Mouse (Mus musculus): ENCODE measurements around the gene Celf1.
"Not testable (repeated sequence)": the region's sequence is repeated elsewhere in the genome, so short reads cannot be mapped to it uniquely, and the experiment has no call there.

Celf1 gene

GRCm38 (mm10) chr2:90940233-90941229 lies at the start of gene Celf1:
Gene Celf1, plus strand, starts transcription at chr2:90940382.
- CTCF ChIA-PET: interaction anchor here in 3 of 4 experiments (0.6 to 1.2 kb wide), 12 partner anchors 8 to 1031 kb away, joined by 3 to 8 read pairs (median 4); no protein-coding TSS in a partner anchor

GRCm38 (mm10) chr2:90893673-90894298 lies 46.4 kb upstream of the Celf1 start:
- ChIA-PET CTCF (no interaction called here), POLR2A (interaction anchor here in 3 of 4 experiments (0.6 to 5.0 kb wide), 16 partner anchors 9 to 649 kb away, joined by 3 to 37 read pairs (median 4); partner anchors contain the start of genes Kbtbd4 (in 2 of the 3), Ndufs3 (in 2 of the 3) and Slc39a13 (in 1 of the 3))

More at GRCm38 (mm10) chr2:90940233-90941229, at the start of gene Celf1:
- POLR2A ChIA-PET: interaction anchor here (0.5 to 4.9 kb wide), 46 partner anchors 8 to 1022 kb away, joined by 3 to 29 read pairs (median 5); partner anchors contain the start of genes Slc39a13 (in 2 of the 4), C1qtnf4 (in 1 of the 4), Ddb2 (in 1 of the 4) and Kbtbd4 (in 1 of the 4)

GRCm38 (mm10) chr2:90894299-90894677 lies 45.9 kb upstream of the Celf1 start:
- CTCF ChIA-PET: not testable (repeated sequence)
- POLR2A ChIA-PET: interaction anchor here in 2 of 4 experiments (0.6 to 5.0 kb wide), 9 partner anchors 11 to 149 kb away, joined by 3 to 37 read pairs (median 4); partner anchors contain the start of genes Kbtbd4 (in 2 of the 2), Ndufs3 (in 2 of the 2) and Fnbp4 (in 1 of the 2)

GRCm38 (mm10) chr2:90903398-90903797 lies 36.8 kb upstream of the Celf1 start:
- ChIA-PET CTCF (interaction anchor here in 1 of 4 experiments (0.7 kb wide), 1 partner anchor 778 kb away, joined by 5 read pairs; no protein-coding TSS in a partner anchor), POLR2A (interaction anchor here in 3 of 4 experiments (0.6 to 5.4 kb wide), 25 partner anchors 8 to 261 kb away, joined by 3 to 118 read pairs (median 4); partner anchors contain the start of gene C1qtnf4 (in 2 of the 3))

- ChIA-PET POLR2A (interaction anchor here (0.5 to 5.4 kb wide), 42 partner anchors 9 to 596 kb away, joined by 3 to 118 read pairs (median 4); partner anchors contain the start of genes C1qtnf4 (in 2 of the 4), Acp2 (in 1 of the 4) and Nr1h3 (in 1 of the 4)), CTCF (interaction anchor here in 2 of 4 experiments (0.6 to 1.0 kb wide), 3 partner anchors 279 to 937 kb away, joined by 4 to 5 read pairs (median 4); no protein-coding TSS in a partner anchor)
Observed at GRCm38 (mm10) chr2:90904076-90904855, 35.9 kb upstream of the Celf1 start, which contains the start of the genes Kbtbd4 and Ndufs3. Gene Kbtbd4, plus strand, starts transcription at chr2:90904740. Gene Ndufs3, minus strand, starts transcription at chr2:90904827.

GRCm38 (mm10) chr2:90904856-90905224 lies 35.3 kb upstream of the Celf1 start:
- ChIA-PET POLR2A (interaction anchor here (0.5 to 5.4 kb wide), 35 partner anchors 10 to 595 kb away, joined by 3 to 118 read pairs (median 3); partner anchors contain the start of genes C1qtnf4 (in 2 of the 4), Acp2 (in 1 of the 4), Ddb2 (in 1 of the 4) and Nr1h3 (in 1 of the 4)), CTCF (interaction anchor here in 2 of 4 experiments (0.6 to 1.0 kb wide), 2 partner anchors 280 to 936 kb away, joined by 4 read pairs; no protein-coding TSS in a partner anchor)

GRCm38 (mm10) chr2:90906721-90907120 lies 33.5 kb upstream of the Celf1 start:
- ChIA-PET POLR2A (interaction anchor here in 3 of 4 experiments (1.2 to 5.4 kb wide), 8 partner anchors 9 to 108 kb away, joined by 3 to 118 read pairs (median 19); partner anchors contain the start of gene C1qtnf4 (in 2 of the 3)), CTCF (no interaction called here)

GRCm38 (mm10) chr2:90910861-90911260 lies 29.3 kb upstream of the Celf1 start:
- CTCF ChIA-PET: interaction anchor here in 1 of 4 experiments (0.6 kb wide), 1 partner anchor 218 kb away, joined by 3 read pairs; no protein-coding TSS in a partner anchor
- POLR2A ChIA-PET: interaction anchor here in 3 of 4 experiments (0.5 to 2.5 kb wide), 7 partner anchors 12 to 243 kb away, joined by 3 to 10 read pairs (median 5); partner anchors contain the start of gene Celf1 (in 1 of the 3)

- POLR2A ChIA-PET: interaction anchor here in 3 of 4 experiments (0.5 to 2.5 kb wide), 8 partner anchors 11 to 29 kb away, joined by 3 to 10 read pairs (median 3); partner anchors contain the start of gene Celf1 (in 1 of the 3)
- CTCF ChIA-PET: no interaction called here
Observed at GRCm38 (mm10) chr2:90911668-90912067, 28.5 kb upstream of the Celf1 start.

- CTCF ChIA-PET: interaction anchor here in 1 of 4 experiments (1.4 kb wide), 1 partner anchor 46 kb away, joined by 4 read pairs; no protein-coding TSS in a partner anchor
- POLR2A ChIA-PET: interaction anchor here in 3 of 4 experiments (0.6 to 7.9 kb wide), 16 partner anchors 9 to 210 kb away, joined by 3 to 118 read pairs (median 5); partner anchors contain the start of genes Kbtbd4 (in 2 of the 3), Ndufs3 (in 2 of the 3) and Celf1 (in 1 of the 3)
Observed at GRCm38 (mm10) chr2:90913671-90914070, 26.5 kb upstream of the Celf1 start.

- ChIA-PET POLR2A (interaction anchor here in 3 of 4 experiments (1.0 to 7.9 kb wide), 15 partner anchors 11 to 129 kb away, joined by 3 to 118 read pairs (median 5); partner anchors contain the start of genes Kbtbd4 (in 2 of the 3), Ndufs3 (in 2 of the 3), C1qtnf4 (in 1 of the 3) and Celf1 (in 1 of the 3)), CTCF (interaction anchor here in 1 of 4 experiments (1.3 to 1.6 kb wide), 2 partner anchors 50 to 200 kb away, joined by 4 read pairs; no protein-coding TSS in a partner anchor)
Observed at GRCm38 (mm10) chr2:90915516-90915915, 24.7 kb upstream of the Celf1 start.

- ChIA-PET POLR2A (interaction anchor here (0.6 to 7.9 kb wide), 47 partner anchors 9 to 1139 kb away, joined by 3 to 118 read pairs (median 5); partner anchors contain the start of genes Celf1 (in 3 of the 4), Kbtbd4 (in 3 of the 4), Ndufs3 (in 3 of the 4) and C1qtnf4 (in 2 of the 4)), CTCF (interaction anchor here in 3 of 4 experiments (0.6 to 1.9 kb wide), 5 partner anchors 15 to 149 kb away, joined by 3 to 8 read pairs (median 3); partner anchors contain the start of gene Celf1 (in 1 of the 3))
Observed at GRCm38 (mm10) chr2:90916560-90917232, 23.5 kb upstream of the Celf1 start.

- ChIA-PET CTCF (interaction anchor here (0.6 to 1.9 kb wide), 8 partner anchors 14 to 649 kb away, joined by 3 to 9 read pairs (median 4); partner anchors contain the start of gene Celf1 (in 2 of the 4)), POLR2A (interaction anchor here (0.6 to 7.9 kb wide), 69 partner anchors 8 to 1138 kb away, joined by 3 to 118 read pairs (median 4); partner anchors contain the start of genes Celf1 (in 3 of the 4), Kbtbd4 (in 3 of the 4), Ndufs3 (in 3 of the 4) and C1qtnf4 (in 2 of the 4))
Observed at GRCm38 (mm10) chr2:90917233-90917998, 22.8 kb upstream of the Celf1 start.

GRCm38 (mm10) chr2:90917999-90918698 lies 22.0 kb upstream of the Celf1 start:
- POLR2A ChIA-PET: interaction anchor here (0.6 to 7.9 kb wide), 54 partner anchors 9 to 1088 kb away, joined by 3 to 118 read pairs (median 4); partner anchors contain the start of genes Celf1 (in 3 of the 4), Kbtbd4 (in 2 of the 4), Ndufs3 (in 2 of the 4) and C1qtnf4 (in 1 of the 4)
- CTCF ChIA-PET: interaction anchor here (0.6 to 1.2 kb wide), 6 partner anchors 13 to 649 kb away, joined by 3 to 9 read pairs (median 5); partner anchors contain the start of gene Celf1 (in 2 of the 4)

All from embryonic stem cell, embryonic (primary cell).